Mouse (Mus musculus) lung, postnatal 0 days (tissue): ENCODE measurements at regions not wholly inside any gene's neighbourhood (a gene's known extent, or its start where the extent isn't known, plus 50 kb on each side); places are given as distances from the start of the nearest gene placed in this dataset.

Experiments
- CTCF ChIP-seq: IDR thresholded peaks from 2 replicates; pipeline ENCODE4 v1.5.1; 2016; ENCODE audit warnings: antibody characterized with exemption, mild to moderate bottlenecking
- EP300 ChIP-seq: IDR thresholded peaks from 2 replicates; pipeline ENCODE4 v1.6.1; 2016; ENCODE audit warnings: antibody characterized with exemption, mild to moderate bottlenecking, control low read depth

GRCm38 (mm10) chr9:23651300-23651699 is 428.4 kb downstream of the Bmper start:
- no peak for TF ChIP-seq CTCF
- no peak for TF ChIP-seq EP300
